8 mouse cellular contexts compared by ENCODE assay signal in genomic region chr11:116412904-116413630, GRCm38 (mm10). TPM values are rescaled to one million over a fixed set of nuclear protein-coding genes. Genes with fewer than 3 reads are reported as not detected.
DNase-seq lines count a peak whose midpoint lies in the region; ATAC-seq and TF ChIP-seq lines count a peak whose summit lies in the region.

Gene Rnf157 (minus strand): TSS chr11:116413032.

- peak; percentile 60 to 62 for DNase-seq in CD8-positive naive resting alpha-beta T cell, adult 2 months (ENCODE audit: low read depth in 2 of 2, low spot score in 2 of 2)
- DNase-seq in cerebellum, adult 11 months, result peak; percentile 71
- peak; percentile 95 for DNase-seq in forebrain, embryonic 14.5 days (ENCODE audit: low spot score)
- DNase-seq in heart, postnatal 0 days (ENCODE audit: low spot score), result peak; percentile 54
- peak; percentile 87 to 92 for DNase-seq in kidney, postnatal 4 days
- DNase-seq in lung, adult 18-20 months, result peak; percentile 70 to 71

- TF ChIP-seq CTCF in heart, postnatal 0 days (IDR thresholded peaks at IDR 0.05; ENCODE audit: low read depth), result no peak
- no peak for TF ChIP-seq CTCF in testis, adult 2 months (IDR thresholded peaks at IDR 0.05; ENCODE audit: control insufficient read depth, insufficient read depth, insufficient replicate concordance, low read depth, low read length)

- no peaks in the 10 kb centered on the region for H3K9me3 ChIP-seq in forebrain, embryonic 14.5 days (replicated peaks; ENCODE audit: control insufficient read depth, low read length)
- H3K9me3 ChIP-seq in heart, postnatal 0 days (replicated peaks; ENCODE audit: control insufficient read depth, low read length), result no peaks in the 10 kb centered on the region
- H3K9me3 ChIP-seq in neural tube, embryonic 14.5 days (ENCODE audit: control insufficient read depth, low read length), result no peaks in the 10 kb centered on the region

- 2% methylated on average over 65 of the region's 82 CpGs for WGBS in forebrain, embryonic 14.5 days
- WGBS in heart, postnatal 0 days, result 2% methylated on average over 56 of the region's 82 CpGs
- 1% methylated on average over 62 of the region's 82 CpGs for WGBS in neural tube, embryonic 14.5 days

- H3K4me3 ChIP-seq in forebrain, embryonic 14.5 days (ENCODE audit: low read depth, low read length), result peak within 1 kb of the TSS; percentile 82
- peak within 1 kb of the TSS; percentile 64 for H3K4me3 ChIP-seq in heart, postnatal 0 days (ENCODE audit: low read depth, low read length)
- peak within 1 kb of the TSS; percentile 89 for H3K4me3 ChIP-seq in neural tube, embryonic 14.5 days (ENCODE audit: low read depth, low read length)
- H3K4me3 ChIP-seq in testis, adult 2 months (ENCODE audit: control insufficient read depth, low read depth, low read length), result peak within 1 kb of the TSS; percentile 92

- peak; percentile 98 for ATAC-seq in forebrain, embryonic 14.5 days
- peak; percentile 93 for ATAC-seq in heart, postnatal 0 days (ENCODE audit: insufficient read depth, low read depth)
- ATAC-seq in neural tube, embryonic 14.5 days (ENCODE audit: low read depth), result peak; percentile 96

- H3K4me1 ChIP-seq in forebrain, embryonic 14.5 days (ENCODE audit: control insufficient read depth, insufficient read depth, low read length), result peaks cover 15% of the 10 kb centered on the region; the same call in 1 of the 2 replicates
- H3K4me1 ChIP-seq in heart, postnatal 0 days (ENCODE audit: control insufficient read depth, insufficient read depth), result peaks cover 8% of the 10 kb centered on the region; the same call in 1 of the 2 replicates
- H3K4me1 ChIP-seq in neural tube, embryonic 14.5 days (ENCODE audit: control insufficient read depth, insufficient read depth, low read length), result peaks cover 13% of the 10 kb centered on the region
- H3K4me1 ChIP-seq in testis, adult 2 months (ENCODE audit: control insufficient read depth, insufficient read depth, low read length), result peaks cover 13% of the 10 kb centered on the region

- H3K9ac ChIP-seq in forebrain, embryonic 14.5 days (ENCODE audit: low read length), result peak within 1 kb of the TSS; percentile 96
- H3K9ac ChIP-seq in heart, postnatal 0 days (replicated peaks; ENCODE audit: low read depth, low read length), result peak within 1 kb of the TSS; percentile 70
- H3K9ac ChIP-seq in neural tube, embryonic 14.5 days (replicated peaks; ENCODE audit: low read depth, low read length), result peak within 1 kb of the TSS; percentile 94

- TF ChIP-seq EP300 in heart, postnatal 0 days (IDR thresholded peaks at IDR 0.05; ENCODE audit: low read depth), result no peak

- TF ChIP-seq POLR2A in testis, adult 2 months (IDR thresholded peaks at IDR 0.05; ENCODE audit: control insufficient read depth, low read depth, low read length), result peak; percentile 22; the same call in 1 of the 2 replicates

- peak within 1 kb of the TSS; percentile 94 for H3K4me2 ChIP-seq in forebrain, embryonic 14.5 days (ENCODE audit: low read length)
- peak within 1 kb of the TSS; percentile 98 for H3K4me2 ChIP-seq in heart, postnatal 0 days (ENCODE audit: low read depth, low read length)
- H3K4me2 ChIP-seq in neural tube, embryonic 14.5 days (ENCODE audit: low read depth, low read length), result peak within 1 kb of the TSS; percentile 92

- H3K27me3 ChIP-seq in forebrain, embryonic 14.5 days (replicated peaks; ENCODE audit: control insufficient read depth, insufficient read depth, low read length), result no peaks in the 10 kb centered on the region
- no peaks in the 10 kb centered on the region for H3K27me3 ChIP-seq in heart, postnatal 0 days (ENCODE audit: control insufficient read depth, insufficient read depth, low read length)
- no peaks in the 10 kb centered on the region for H3K27me3 ChIP-seq in neural tube, embryonic 14.5 days (ENCODE audit: control insufficient read depth, insufficient read depth, low read length)
- no peaks in the 10 kb centered on the region for H3K27me3 ChIP-seq in testis, adult 2 months (ENCODE audit: control insufficient read depth, insufficient read depth, low read length)

- peak within 1 kb of the TSS; percentile 92 for H3K27ac ChIP-seq in forebrain, embryonic 14.5 days (ENCODE audit: low read depth, low read length)
- H3K27ac ChIP-seq in heart, postnatal 0 days (ENCODE audit: low read depth), result no peak within 1 kb of the TSS
- H3K27ac ChIP-seq in neural tube, embryonic 14.5 days (ENCODE audit: low read depth, low read length), result peak within 1 kb of the TSS; percentile 94
- peak within 1 kb of the TSS; percentile 75 for H3K27ac ChIP-seq in testis, adult 2 months (ENCODE audit: control insufficient read depth, insufficient read depth, low read depth, low read length)

- H3K36me3 ChIP-seq in forebrain, embryonic 14.5 days (ENCODE audit: control insufficient read depth, insufficient read depth, low read length), result no peaks in the 10 kb centered on the region
- no peaks in the 10 kb centered on the region for H3K36me3 ChIP-seq in heart, postnatal 0 days (replicated peaks; ENCODE audit: control insufficient read depth, insufficient read depth, low read length)
- no peaks in the 10 kb centered on the region for H3K36me3 ChIP-seq in neural tube, embryonic 14.5 days (ENCODE audit: control insufficient read depth, insufficient read depth, low read length)
- no peaks in the 10 kb centered on the region for H3K36me3 ChIP-seq in testis, adult 2 months (ENCODE audit: control insufficient read depth, insufficient read depth, low read length)

RNA-seq across cellular contexts. Expression of gene Rnf157, which starts in this region (rescaled TPM):
- 16.3 and 21.5 TPM in 2 replicates for polyA plus RNA-seq in forebrain, embryonic 14.5 days (2014; fragmentation: Nextera tagmentation; extraction: Ambion mirVana)
- 10.8 and 11.4 TPM in 2 replicates for total RNA-seq in heart, postnatal 0 days (2014; rRNA removed; ENCODE audit: low replicate concordance)
- 2.2 and 3.5 TPM in 2 replicates for polyA plus RNA-seq in heart, postnatal 0 days (2015; fragmentation: Nextera tagmentation; extraction: Ambion mirVana)
- 63.5 and 87.7 TPM in 2 replicates for polyA plus RNA-seq in neural tube, embryonic 14.5 days (2014; fragmentation: Nextera tagmentation; extraction: Ambion mirVana)
- 7.2 and 9.6 TPM in 2 replicates for polyA plus RNA-seq in testis, adult 2 months (2012; rRNA removed)
